Mouse (Mus musculus) cerebellum, adult (tissue): Measurements from ENCODE around the gene Chaf1a.

ENCODE experiments used
- ATAC-seq: cut with Nextera tagmentation; 2 replicates; pipeline ENCODE4 v1.9.2; 2017; ENCODE audit warnings: mild to moderate bottlenecking, moderate library complexity, mixed read lengths; ENCODE audit not compliant: insufficient number of reproducible peaks, low FRiP score, low TSS enrichment

Gene Chaf1a

GRCm38 (mm10) chr17:56040030-56040856, at the start of gene Chaf1a:
TSS of gene Chaf1a (plus strand) at chr17:56040439.
- ATAC-seq: peak; percentile 88

- peak; percentile 42; the same call in 1 of the 2 replicates for ATAC-seq
These were observed 44.2 kb upstream of the Chaf1a start for GRCm38 (mm10) chr17:55996007-55996406.

GRCm38 (mm10) chr17:55999794-56000499, 40.3 kb upstream of the Chaf1a start:
- ATAC-seq: no peak

GRCm38 (mm10) chr17:56003000-56003399, 37.2 kb upstream of the Chaf1a start:
- no peak for ATAC-seq

- no peak for ATAC-seq
These were observed 34.7 kb upstream of the Chaf1a start, which contains the start of the genes Stap2 and Mpnd for GRCm38 (mm10) chr17:56005415-56006061. TSS of gene Stap2 (minus strand) at chr17:56005584. TSS of gene Mpnd (plus strand) at chr17:56005711.

GRCm38 (mm10) chr17:56006956-56007355, 33.3 kb upstream of the Chaf1a start:
- no peak for ATAC-seq

GRCm38 (mm10) chr17:56007444-56008355, 32.5 kb upstream of the Chaf1a start:
- no peak for ATAC-seq

- peak; percentile 87 for ATAC-seq
These were observed 31.7 kb upstream of the Chaf1a start for GRCm38 (mm10) chr17:56008356-56009087.

- peak; percentile 83 for ATAC-seq
These were observed 30.9 kb upstream of the Chaf1a start for GRCm38 (mm10) chr17:56009088-56009961.

- no peak for ATAC-seq
These were observed 30.3 kb upstream of the Chaf1a start for GRCm38 (mm10) chr17:56009962-56010240.

GRCm38 (mm10) chr17:56010255-56010654, 30.0 kb upstream of the Chaf1a start:
- ATAC-seq: no peak

GRCm38 (mm10) chr17:56010681-56011080, 29.6 kb upstream of the Chaf1a start:
- no peak for ATAC-seq

- ATAC-seq: no peak
These were observed 28.8 kb upstream of the Chaf1a start for GRCm38 (mm10) chr17:56011441-56011840.

- ATAC-seq: no peak
These were observed 24.9 kb upstream of the Chaf1a start for GRCm38 (mm10) chr17:56015293-56015692.

- ATAC-seq: no peak
These were observed 23.9 kb upstream of the Chaf1a start for GRCm38 (mm10) chr17:56016382-56016781.

GRCm38 (mm10) chr17:56016793-56017785, 23.1 kb upstream of the Chaf1a start:
- no peak for ATAC-seq

- no peak for ATAC-seq
These were observed 22.4 kb upstream of the Chaf1a start for GRCm38 (mm10) chr17:56017848-56018247.
